Mouse (Mus musculus) hindbrain, embryonic 13.5 days (tissue): ENCODE results near the gene Alox12. TPM values are rescaled to one million over a fixed set of nuclear protein-coding genes. Genes with fewer than 3 reads are reported as not detected.

ENCODE experiments used
- ATAC-seq: fragments of 200-750 bp; cut with Nextera tagmentation; 2 replicates; pipeline ENCODE4 v1.8.0; 2017; ENCODE audit warnings: moderate TSS enrichment; ENCODE audit not compliant: low FRiP score
- H3K27ac ChIP-seq: fragments of 300-500 bp; sonication (generic); 2 replicates; pipeline ENCODE4 v1.5.1; 2015; ENCODE audit warnings: inconsistent platforms, mild to moderate bottlenecking, moderate library complexity
- H3K27me3 ChIP-seq: fragments of 300-500 bp; sonication (generic); 2 replicates; pipeline ENCODE4 v1.6.1; 2015; ENCODE audit warnings: mild to moderate bottlenecking, inconsistent platforms
- H3K36me3 ChIP-seq: fragments of 300-500 bp; sonication (generic); 2 replicates; pipeline ENCODE4 v1.6.1; 2015; ENCODE audit warnings: mild to moderate bottlenecking, inconsistent platforms
- H3K4me1 ChIP-seq: fragments of 300-500 bp; sonication (generic); replicated peaks from 2 replicates; pipeline ENCODE4 v1.6.1; 2015; ENCODE audit warnings: inconsistent platforms
- H3K4me2 ChIP-seq: fragments of 300-500 bp; sonication (generic); 2 replicates; pipeline ENCODE4 v1.6.1; 2015; ENCODE audit warnings: inconsistent platforms, mild to moderate bottlenecking, moderate library complexity
- H3K4me3 ChIP-seq: fragments of 300-500 bp; sonication (generic); 2 replicates; pipeline ENCODE4 v1.5.1; 2015; ENCODE audit warnings: mild to moderate bottlenecking, inconsistent platforms
- H3K9ac ChIP-seq: fragments of 300-500 bp; sonication (generic); 2 replicates; pipeline ENCODE4 v1.6.1; 2015; ENCODE audit warnings: mild to moderate bottlenecking, inconsistent platforms
- H3K9me3 ChIP-seq: fragments of 300-500 bp; sonication (generic); 2 replicates; pipeline ENCODE4 v1.6.1; 2016; ENCODE audit warnings: inconsistent platforms
- WGBS: fragments of 180-500 bp; shearing (Covaris S2); methylation state at CpG from one replicate; pipeline ENCODE4 v1.1.7; 2015; 5-methylcytosine and 5-hydroxymethylcytosine counted together
- polyA plus RNA-seq: library from polyadenylated mRNA; unstranded; fragments of >200 nt; fragmentation: Nextera tagmentation; extraction: Ambion mirVana; gene quantifications from 2 replicates; pipeline ENCODE4 v1.2.1, GENCODE M21; 2015

The Alox12 gene
- polyA plus RNA-seq, 1 experiment from 2014 or later: 2.8 TPM

DNA sequence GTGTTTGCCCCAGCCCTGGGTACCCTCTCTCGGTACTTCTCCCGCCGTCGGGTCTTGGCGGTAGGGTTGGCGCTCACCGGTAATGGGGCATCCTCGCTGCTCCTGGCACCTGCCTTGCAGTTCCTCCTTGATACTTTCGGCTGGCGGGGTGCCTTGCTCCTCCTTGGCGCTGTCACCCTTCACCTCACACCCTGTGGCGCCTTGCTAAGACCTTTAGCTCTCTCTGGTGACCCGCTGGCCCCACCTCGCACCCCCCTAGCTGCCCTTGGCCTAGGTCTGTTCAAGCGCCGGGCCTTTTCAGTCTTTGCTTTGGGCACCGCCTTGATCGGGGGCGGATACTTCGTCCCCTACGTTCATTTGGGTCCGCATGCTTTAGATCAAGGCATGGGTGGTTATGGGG, 39.9 kb downstream of the Alox12 start:
- H3K36me3 ChIP-seq: peaks cover 10% of the 10 kb centered on the region
- H3K9ac ChIP-seq: 0 out of 2 replicates have a peak overlapping the region, but pooled peaks have one; percentile 6
- H3K4me1 ChIP-seq: peaks cover 50% of the 10 kb centered on the region
- peaks cover 64% of the 10 kb centered on the region for H3K27me3 ChIP-seq
- H3K4me2 ChIP-seq: peak overlapping the region; percentile 68; the same call in 1 of the 2 replicates
- H3K9me3 ChIP-seq: no peaks in the 10 kb centered on the region
- 10% methylated on average over 22 of the region's 22 CpGs for WGBS
- no peak for ATAC-seq
- H3K27ac ChIP-seq: no peak overlapping the region
- peak overlapping the region; percentile 7 for H3K4me3 ChIP-seq

- no peak overlapping the region; the same call in 1 of the 2 replicates for H3K9ac ChIP-seq
- 3% methylated on average over 18 of the region's 18 CpGs for WGBS
Observed at GRCm38 (mm10) chr11:70214856-70215209, 40.3 kb downstream of the Alox12 start.

DNA sequence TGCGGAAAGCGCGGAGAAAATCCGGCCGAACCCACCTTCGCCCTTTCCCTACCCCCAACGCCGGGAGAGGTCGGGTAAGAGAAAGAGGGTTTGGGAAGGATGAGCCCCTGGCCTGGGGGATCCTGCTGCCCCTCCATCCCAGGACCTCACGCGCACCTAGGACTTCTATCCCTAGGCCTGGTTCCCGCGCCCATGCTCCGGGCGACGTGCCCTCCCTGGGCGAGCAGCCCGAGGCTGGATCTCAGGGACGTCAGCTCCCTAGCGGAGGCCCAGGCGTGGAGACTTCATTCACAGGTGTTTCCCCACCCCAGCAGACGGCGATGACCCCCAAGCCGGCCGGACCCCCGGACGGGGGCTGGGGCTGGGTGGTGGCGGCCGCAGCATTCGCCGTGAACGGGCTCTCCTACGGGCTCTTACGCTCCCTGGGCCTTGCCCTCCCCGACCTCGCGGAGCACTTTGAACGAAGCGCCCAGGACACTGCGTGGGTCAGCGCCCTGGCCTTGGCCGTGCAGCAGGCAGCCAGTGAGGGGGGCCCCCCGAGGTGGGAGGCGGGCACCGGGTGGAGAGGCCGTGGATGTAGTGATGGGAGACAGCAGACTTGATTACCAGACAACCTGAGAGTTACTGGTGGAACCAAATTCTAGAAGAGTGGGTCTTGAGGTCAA, 40.8 kb downstream of the Alox12 start:
- H3K4me3 ChIP-seq: peak overlapping the region; percentile 39
- peak overlapping the region; percentile 68 for H3K4me2 ChIP-seq
- no peak overlapping the region for H3K27ac ChIP-seq
- H3K27me3 ChIP-seq: peaks cover 64% of the 10 kb centered on the region
- peaks cover 40% of the 10 kb centered on the region for H3K4me1 ChIP-seq
- no peaks in the 10 kb centered on the region for H3K9me3 ChIP-seq
- peaks cover 10% of the 10 kb centered on the region for H3K36me3 ChIP-seq
- ATAC-seq: 0 out of 2 replicates have a peak, but pooled peaks have one; percentile 37
- under 1% methylated on average over 46 of the region's 46 CpGs for WGBS
- H3K9ac ChIP-seq: peak overlapping the region; percentile 73

More at GRCm38 (mm10) chr11:70214856-70215209, 40.3 kb downstream of the Alox12 start:
- no peak overlapping the region for H3K27ac ChIP-seq
- peaks cover 10% of the 10 kb centered on the region for H3K36me3 ChIP-seq
- peak overlapping the region; percentile 39 for H3K4me3 ChIP-seq
- peaks cover 64% of the 10 kb centered on the region for H3K27me3 ChIP-seq
- no peaks in the 10 kb centered on the region for H3K9me3 ChIP-seq
- ATAC-seq: 0 out of 2 replicates have a peak, but pooled peaks have one; percentile 32
- peaks cover 45% of the 10 kb centered on the region for H3K4me1 ChIP-seq
- H3K4me2 ChIP-seq: peak overlapping the region; percentile 68

GRCm38 (mm10) chr11:70213736-70214135, 41.4 kb downstream of the Alox12 start:
- Histone ChIP-seq H3K4me3 (peak overlapping the region; percentile 39), H3K9ac (peak overlapping the region; percentile 73), H3K27me3 (peaks cover 64% of the 10 kb centered on the region), H3K4me1 (peaks cover 34% of the 10 kb centered on the region), H3K36me3 (peaks cover 10% of the 10 kb centered on the region), H3K9me3 (no peaks in the 10 kb centered on the region), H3K4me2 (peak overlapping the region; percentile 68), H3K27ac (no peak overlapping the region)
- ATAC-seq: no peak
- WGBS: 6% methylated on average over 26 of the region's 26 CpGs

GRCm38 (mm10) chr11:70212896-70213295, 42.3 kb downstream of the Alox12 start:
- Histone ChIP-seq H3K36me3 (peaks cover 10% of the 10 kb centered on the region), H3K9ac (no peak overlapping the region), H3K9me3 (no peaks in the 10 kb centered on the region), H3K27me3 (peaks cover 64% of the 10 kb centered on the region), H3K4me1 (peaks cover 27% of the 10 kb centered on the region), H3K27ac (no peak overlapping the region), H3K4me3 (no peak overlapping the region), H3K4me2 (no peak overlapping the region)
- 11% methylated on average over 9 of the region's 9 CpGs for WGBS
- no peak for ATAC-seq

GRCm38 (mm10) chr11:70212423-70212822, 42.7 kb downstream of the Alox12 start, which contains the start of gene Slc16a11:
Slc16a11 (plus strand) TSS chr11:70212752.
- Histone ChIP-seq H3K27ac (no peak within 1 kb of the TSS), H3K9me3 (no peaks in the 10 kb centered on the region), H3K4me3 (peak within 1 kb of the TSS; percentile 39), H3K4me1 (peaks cover 27% of the 10 kb centered on the region), H3K36me3 (peaks cover 6% of the 10 kb centered on the region), H3K4me2 (peak within 1 kb of the TSS; percentile 68), H3K27me3 (peaks cover 62% of the 10 kb centered on the region), H3K9ac (peak within 1 kb of the TSS; percentile 73)
- no peak for ATAC-seq
- 64% methylated on average over 6 of the region's 6 CpGs for WGBS

DNA sequence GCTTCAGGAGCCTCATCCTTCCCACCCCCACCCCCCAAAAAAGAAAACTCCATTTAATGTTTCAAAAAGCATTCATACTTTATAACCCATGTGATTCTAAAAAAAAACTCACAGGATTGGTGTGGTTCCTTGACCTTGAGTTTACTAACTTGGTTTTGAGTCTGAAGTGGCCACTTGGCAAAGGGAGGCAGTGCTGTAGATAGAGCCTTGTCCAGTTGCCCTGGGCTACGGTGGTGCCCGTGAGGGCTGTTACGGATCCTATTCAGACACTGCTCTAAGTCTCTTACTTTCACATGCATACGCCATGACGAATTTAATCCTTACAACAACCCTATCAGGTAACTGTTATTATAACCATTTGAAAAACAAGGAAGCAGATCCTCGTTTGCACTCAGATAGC, 43.2 kb downstream of the Alox12 start:
- H3K4me2 ChIP-seq: no peak overlapping the region
- 81% methylated on average over 6 of the region's 6 CpGs for WGBS
- no peaks in the 10 kb centered on the region for H3K9me3 ChIP-seq
- H3K4me1 ChIP-seq: peaks cover 27% of the 10 kb centered on the region
- H3K4me3 ChIP-seq: no peak overlapping the region
- no peak overlapping the region for H3K9ac ChIP-seq
- H3K27ac ChIP-seq: no peak overlapping the region
- no peak for ATAC-seq
- H3K36me3 ChIP-seq: peaks cover 1% of the 10 kb centered on the region
- peaks cover 58% of the 10 kb centered on the region for H3K27me3 ChIP-seq

DNA sequence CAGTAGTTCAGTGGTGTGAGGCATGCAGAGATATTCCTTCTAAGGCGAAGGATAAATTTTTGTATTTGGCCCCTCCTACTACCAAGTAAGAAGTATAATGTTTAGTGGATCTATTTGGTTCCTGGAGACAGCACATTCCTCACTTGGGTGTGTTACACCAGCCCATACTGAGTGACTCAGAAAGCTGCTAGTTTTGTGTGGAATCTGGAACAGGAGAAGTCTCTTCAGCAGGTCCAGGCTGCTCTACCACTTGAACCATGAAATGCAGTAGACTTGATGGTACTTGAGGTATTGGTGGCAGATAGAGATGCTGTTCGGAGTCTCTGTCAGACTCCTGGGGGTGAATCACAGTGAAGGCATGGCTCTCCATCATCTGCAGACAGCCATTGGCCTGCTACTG, 44.5 kb downstream of the Alox12 start:
- H3K4me1 ChIP-seq: peaks cover 27% of the 10 kb centered on the region
- no peak overlapping the region for H3K27ac ChIP-seq
- H3K9ac ChIP-seq: no peak overlapping the region
- no peak for ATAC-seq
- no peaks in the 10 kb centered on the region for H3K9me3 ChIP-seq
- H3K4me2 ChIP-seq: no peak overlapping the region
- H3K36me3 ChIP-seq: no peaks in the 10 kb centered on the region
- peaks cover 51% of the 10 kb centered on the region for H3K27me3 ChIP-seq
- WGBS: 88% methylated on average over 2 of the region's 2 CpGs
- no peak overlapping the region for H3K4me3 ChIP-seq

- Histone ChIP-seq H3K9ac (no peak overlapping the region), H3K9me3 (no peaks in the 10 kb centered on the region), H3K27me3 (peaks cover 33% of the 10 kb centered on the region), H3K36me3 (no peaks in the 10 kb centered on the region), H3K27ac (no peak overlapping the region), H3K4me3 (no peak overlapping the region), H3K4me2 (no peak overlapping the region), H3K4me1 (peaks cover 9% of the 10 kb centered on the region)
- 87% methylated on average over 5 of the region's 5 CpGs for WGBS
- ATAC-seq: no peak
Observed at GRCm38 (mm10) chr11:70208778-70209388, 46.3 kb downstream of the Alox12 start.

DNA sequence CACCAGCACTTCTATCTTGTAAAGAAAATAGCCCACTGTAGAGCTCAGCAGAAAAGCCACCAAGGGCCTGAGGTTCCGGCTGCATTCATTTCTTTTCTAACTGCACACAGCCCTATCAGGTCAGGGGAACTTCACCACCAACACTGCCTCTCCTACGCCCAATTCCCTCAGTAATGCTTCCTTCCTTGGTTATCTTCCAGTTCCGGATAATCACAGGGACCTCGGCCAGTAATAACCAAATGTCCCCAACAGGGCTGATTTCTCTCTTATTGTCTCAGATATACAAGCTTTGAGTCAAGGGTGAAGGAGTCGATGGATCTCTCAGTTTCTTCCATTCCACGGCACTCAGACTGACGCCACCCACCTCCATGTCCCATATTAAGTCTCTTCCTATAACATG, 47.9 kb downstream of the Alox12 start:
- Histone ChIP-seq H3K4me3 (no peak overlapping the region), H3K4me2 (no peak overlapping the region), H3K27ac (no peak overlapping the region), H3K9ac (no peak overlapping the region), H3K36me3 (no peaks in the 10 kb centered on the region), H3K27me3 (peaks cover 25% of the 10 kb centered on the region), H3K4me1 (no peaks in the 10 kb centered on the region), H3K9me3 (no peaks in the 10 kb centered on the region)
- 90% methylated on average over 7 of the region's 7 CpGs for WGBS
- ATAC-seq: no peak

- 88% methylated on average over 2 of the region's 2 CpGs for WGBS
- H3K27ac ChIP-seq: no peak overlapping the region
- no peaks in the 10 kb centered on the region for H3K9me3 ChIP-seq
- H3K27me3 ChIP-seq: peaks cover 20% of the 10 kb centered on the region
- no peak for ATAC-seq
- no peaks in the 10 kb centered on the region for H3K4me1 ChIP-seq
- H3K4me3 ChIP-seq: no peak overlapping the region
- no peaks in the 10 kb centered on the region for H3K36me3 ChIP-seq
- H3K9ac ChIP-seq: 0 out of 2 replicates have a peak overlapping the region, but pooled peaks have one; percentile 26
- H3K4me2 ChIP-seq: no peak overlapping the region
Observed at GRCm38 (mm10) chr11:70206801-70207200, 48.4 kb downstream of the Alox12 start.

DNA sequence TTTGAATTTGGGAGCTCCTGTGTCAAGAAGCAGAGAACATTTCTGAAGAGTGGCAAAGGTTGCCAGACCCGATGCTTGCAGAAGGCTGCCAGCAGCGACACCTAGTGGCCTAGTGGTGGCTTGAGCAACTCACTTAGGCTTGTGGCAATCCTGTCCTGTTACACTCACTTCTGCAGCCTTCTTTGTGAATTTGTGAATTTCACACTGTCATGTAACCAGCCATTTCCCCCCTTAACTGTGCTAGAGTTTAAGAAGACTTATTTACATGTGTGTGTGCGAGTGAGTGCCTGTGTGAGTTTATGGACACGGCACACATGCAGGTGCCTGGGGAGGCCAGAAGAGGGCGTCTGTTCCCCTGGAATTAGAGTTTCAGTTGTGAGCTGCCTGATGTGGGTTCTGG, 53.5 kb downstream of the Alox12 start:
- WGBS: 41% methylated on average over 5 of the region's 5 CpGs
- Histone ChIP-seq H3K4me1 (0 out of 2 replicates have a peak, but pooled peaks cover 6% of the 10 kb centered on the region), H3K9ac (no peak overlapping the region), H3K9me3 (no peaks in the 10 kb centered on the region), H3K4me3 (no peak overlapping the region), H3K27me3 (0 out of 2 replicates have a peak, but pooled peaks cover 10% of the 10 kb centered on the region), H3K27ac (no peak overlapping the region), H3K36me3 (no peaks in the 10 kb centered on the region), H3K4me2 (no peak overlapping the region)
- ATAC-seq: no peak
